Mouse (Mus musculus) stomach, embryonic 16.5 days (tissue): Measurements from ENCODE around the gene Mpeg1. TPM values are rescaled to one million over a fixed set of nuclear protein-coding genes. Genes with fewer than 3 reads are reported as not detected.

Experiments
- ATAC-seq: fragments of 200-750 bp; cut with Nextera tagmentation; 2 replicates; pipeline ENCODE4 v1.8.0; 2017; ENCODE audit warnings: moderate number of reproducible peaks, moderate TSS enrichment; ENCODE audit not compliant: insufficient read depth, low FRiP score
- H3K27ac ChIP-seq: fragments of 300-500 bp; sonication (generic); 2 replicates; pipeline ENCODE4 v1.5.1; 2014; ENCODE audit warnings: low read length
- H3K27me3 ChIP-seq: fragments of 300-500 bp; sonication (generic); 2 replicates; pipeline ENCODE4 v1.6.1; 2014; ENCODE audit warnings: low read length, control low read depth, mixed read lengths; ENCODE audit not compliant: control insufficient read depth, insufficient read depth
- H3K36me3 ChIP-seq: fragments of 300-500 bp; sonication (generic); 2 replicates; pipeline ENCODE4 v1.6.1; 2014; ENCODE audit warnings: low read length; ENCODE audit not compliant: control insufficient read depth, insufficient read depth
- H3K4me1 ChIP-seq: fragments of 300-500 bp; sonication (generic); 2 replicates; pipeline ENCODE4 v1.6.1; 2014; ENCODE audit warnings: low read length, control low read depth, mixed read lengths; ENCODE audit not compliant: control insufficient read depth, insufficient read depth
- H3K4me2 ChIP-seq: fragments of 300-500 bp; sonication (generic); 2 replicates; pipeline ENCODE4 v1.6.1; 2014; ENCODE audit warnings: low read depth, low read length, mixed read lengths
- H3K4me3 ChIP-seq: fragments of 300-500 bp; sonication (generic); replicated peaks from 2 replicates; pipeline ENCODE4 v1.5.1; 2014; ENCODE audit warnings: mild to moderate bottlenecking, low read length
- H3K9ac ChIP-seq: fragments of 300-500 bp; sonication (generic); 2 replicates; pipeline ENCODE4 v1.6.1; 2014; ENCODE audit warnings: low read length
- H3K9me3 ChIP-seq: fragments of 300-500 bp; sonication (generic); replicated peaks from 2 replicates; pipeline ENCODE4 v1.6.1; 2016; ENCODE audit warnings: low read length, control low read depth; ENCODE audit not compliant: control insufficient read depth
- WGBS: fragments of 180-500 bp; shearing (Covaris S2); extraction: QIAGEN DNeasy Blood & Tissue Kit; methylation state at CpG from one replicate; pipeline ENCODE4 v1.1.7; 2014; 5-methylcytosine and 5-hydroxymethylcytosine counted together
- polyA plus RNA-seq: library from polyadenylated mRNA; unstranded; fragments of >200 nt; fragmentation: Nextera tagmentation; extraction: Ambion mirVana; gene quantifications from 2 replicates; pipeline ENCODE4 v1.2.1, GENCODE M21; 2015

The Mpeg1 gene
- polyA plus RNA-seq = 1.3 and 1.8 TPM in 2 replicates

- Histone ChIP-seq H3K4me3 (no peak within 1 kb of the TSS), H3K4me1 (no peaks in the 10 kb centered on the region; the same call in 1 of the 2 replicates), H3K9ac (no peak within 1 kb of the TSS), H3K9me3 (no peaks in the 10 kb centered on the region), H3K27ac (no peak within 1 kb of the TSS), H3K4me2 (no peak within 1 kb of the TSS), H3K27me3 (no peaks in the 10 kb centered on the region), H3K36me3 (no peaks in the 10 kb centered on the region)
- no peak for ATAC-seq
- WGBS = 65% methylated on average over 11 of the region's 11 CpGs
These were observed at the start of gene Mpeg1 for GRCm38 (mm10) chr19:12460282-12461249. Mpeg1 (plus strand) TSS chr19:12460779.

DNA sequence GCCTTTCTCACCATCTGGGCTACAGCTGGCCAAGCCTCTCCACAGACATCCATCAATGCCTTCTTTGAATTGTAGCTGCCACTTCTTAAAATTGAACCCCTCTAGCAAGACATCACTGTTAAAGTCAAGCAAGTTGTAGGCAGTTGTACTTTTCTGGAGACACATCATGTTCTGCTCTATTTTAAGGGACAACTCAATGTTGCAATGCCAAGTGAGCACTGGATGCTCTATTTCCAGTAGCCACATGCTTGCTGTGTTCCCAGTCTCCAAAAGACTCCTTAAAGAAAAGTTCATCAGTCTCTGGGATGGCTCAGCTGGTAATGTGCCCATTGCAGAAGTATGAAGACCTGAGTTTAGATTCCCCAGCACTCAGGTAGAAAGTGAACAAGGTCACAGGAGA is 46.8 kb upstream of the Mpeg1 start:
- Histone ChIP-seq H3K4me3 (no peak overlapping the region), H3K4me1 (no peaks in the 10 kb centered on the region), H3K27ac (no peak overlapping the region), H3K4me2 (no peak overlapping the region), H3K9me3 (no peaks in the 10 kb centered on the region), H3K9ac (no peak overlapping the region), H3K36me3 (no peaks in the 10 kb centered on the region), H3K27me3 (no peaks in the 10 kb centered on the region)
- no peak for ATAC-seq

DNA sequence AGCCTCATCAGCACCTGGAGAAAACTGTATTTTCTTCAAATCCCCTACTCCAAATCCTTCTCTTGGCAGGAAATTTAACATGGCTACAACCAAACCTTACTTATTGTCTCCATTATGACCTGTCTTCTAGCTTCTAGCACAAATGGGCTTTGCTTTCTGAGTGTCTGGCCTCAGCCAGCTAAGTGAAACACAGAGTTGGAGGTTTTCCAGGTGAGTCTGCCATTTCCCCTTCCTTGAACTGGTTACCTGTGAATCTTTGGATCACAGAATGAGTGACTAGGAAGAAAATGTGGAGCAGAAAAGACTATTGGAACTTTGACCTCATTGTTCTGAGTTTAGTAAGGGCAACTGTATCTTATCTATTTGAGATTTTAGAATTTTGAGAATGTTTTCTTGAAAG is 43.2 kb upstream of the Mpeg1 start, which contains the start of gene Olfr1441:
Olfr1441 (plus strand) TSS at position 73 of the 400 bp plus-strand sequence.
- Histone ChIP-seq H3K9ac (no peak within 1 kb of the TSS), H3K36me3 (no peaks in the 10 kb centered on the region), H3K4me2 (no peak within 1 kb of the TSS), H3K4me1 (no peaks in the 10 kb centered on the region), H3K4me3 (no peak within 1 kb of the TSS), H3K27ac (no peak within 1 kb of the TSS), H3K9me3 (no peaks in the 10 kb centered on the region), H3K27me3 (no peaks in the 10 kb centered on the region)
- no peak for ATAC-seq

DNA sequence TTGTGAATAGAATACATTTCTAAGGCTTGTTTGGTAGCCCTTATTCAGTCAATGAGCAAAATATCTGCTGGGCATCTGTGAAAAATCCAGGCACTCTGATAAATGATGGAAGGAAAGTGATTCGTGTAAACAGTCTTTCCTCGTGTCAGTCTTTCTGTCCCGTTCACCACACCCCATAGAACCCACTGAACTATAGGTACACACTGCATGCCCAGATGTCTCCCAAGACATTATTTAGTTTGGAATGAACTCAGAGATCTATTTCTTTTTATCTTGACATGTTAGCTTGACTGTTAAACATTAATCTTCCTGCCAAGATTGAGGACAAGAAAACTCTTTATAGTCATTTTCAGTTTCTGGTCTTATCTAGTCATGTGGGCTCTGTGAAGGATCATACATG is 42.3 kb upstream of the Mpeg1 start:
- Histone ChIP-seq H3K9me3 (no peaks in the 10 kb centered on the region), H3K36me3 (no peaks in the 10 kb centered on the region), H3K4me3 (no peak overlapping the region), H3K4me2 (no peak overlapping the region), H3K27me3 (no peaks in the 10 kb centered on the region), H3K4me1 (no peaks in the 10 kb centered on the region), H3K27ac (no peak overlapping the region), H3K9ac (no peak overlapping the region)
- WGBS = 35% methylated on average over 3 of the region's 3 CpGs
- ATAC-seq = no peak

GRCm38 (mm10) chr19:12420555-12420954 is 40.0 kb upstream of the Mpeg1 start:
- no peak for ATAC-seq
- no peaks in the 10 kb centered on the region for H3K27me3 ChIP-seq
- no peak overlapping the region for H3K4me3 ChIP-seq
- no peak overlapping the region for H3K27ac ChIP-seq
- H3K9me3 ChIP-seq = no peaks in the 10 kb centered on the region
- H3K9ac ChIP-seq = no peak overlapping the region
- 74% methylated on average over 6 of the region's 6 CpGs for WGBS
- no peak overlapping the region for H3K4me2 ChIP-seq
- no peaks in the 10 kb centered on the region for H3K36me3 ChIP-seq
- no peaks in the 10 kb centered on the region for H3K4me1 ChIP-seq

- ATAC-seq = no peak
- Histone ChIP-seq H3K27me3 (no peaks in the 10 kb centered on the region), H3K27ac (no peak overlapping the region), H3K9ac (no peak overlapping the region), H3K4me3 (no peak overlapping the region), H3K4me1 (no peaks in the 10 kb centered on the region), H3K9me3 (no peaks in the 10 kb centered on the region), H3K4me2 (no peak overlapping the region), H3K36me3 (no peaks in the 10 kb centered on the region)
- 81% methylated on average over 1 of the region's 1 CpGs for WGBS
These were observed 38.9 kb upstream of the Mpeg1 start for GRCm38 (mm10) chr19:12421680-12422079.

DNA sequence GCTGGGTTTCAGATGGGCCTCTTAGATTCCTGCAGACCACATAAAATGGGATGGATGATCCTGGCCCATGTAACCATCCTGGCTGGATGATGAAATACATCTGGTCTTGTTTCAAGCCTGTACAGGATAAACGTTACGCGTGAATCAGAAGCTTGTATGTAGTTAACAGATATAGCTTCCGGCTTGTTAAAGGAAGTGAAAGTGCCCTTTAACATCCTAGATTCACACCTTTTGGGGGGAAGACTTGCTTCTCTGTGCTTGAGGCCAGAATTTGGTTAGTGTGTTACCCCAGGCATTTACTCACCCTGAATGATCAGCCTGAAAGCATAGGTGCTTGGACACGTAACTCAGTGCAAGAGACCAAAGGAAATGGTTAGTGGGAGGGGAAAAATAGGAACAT is 33.5 kb upstream of the Mpeg1 start:
- no peak overlapping the region for H3K4me3 ChIP-seq
- ATAC-seq = no peak
- no peaks in the 10 kb centered on the region for H3K9me3 ChIP-seq
- no peak overlapping the region for H3K4me2 ChIP-seq
- H3K36me3 ChIP-seq = no peaks in the 10 kb centered on the region
- H3K27ac ChIP-seq = no peak overlapping the region
- no peaks in the 10 kb centered on the region for H3K4me1 ChIP-seq
- 72% methylated on average over 5 of the region's 5 CpGs for WGBS
- H3K9ac ChIP-seq = no peak overlapping the region
- no peaks in the 10 kb centered on the region for H3K27me3 ChIP-seq

GRCm38 (mm10) chr19:12427605-12428004 is 33.0 kb upstream of the Mpeg1 start, which contains the start of gene Pfpl:
Pfpl (plus strand) TSS chr19:12427905.
- no peaks in the 10 kb centered on the region for H3K4me1 ChIP-seq
- no peak within 1 kb of the TSS for H3K4me3 ChIP-seq
- H3K9ac ChIP-seq = no peak within 1 kb of the TSS
- WGBS = 95% methylated on average over 6 of the region's 6 CpGs
- no peaks in the 10 kb centered on the region for H3K36me3 ChIP-seq
- no peak within 1 kb of the TSS for H3K4me2 ChIP-seq
- H3K27me3 ChIP-seq = no peaks in the 10 kb centered on the region
- H3K9me3 ChIP-seq = no peaks in the 10 kb centered on the region
- no peak for ATAC-seq
- H3K27ac ChIP-seq = no peak within 1 kb of the TSS

GRCm38 (mm10) chr19:12433033-12433432 is 27.5 kb upstream of the Mpeg1 start:
- no peak for ATAC-seq
- 13% methylated on average over 2 of the region's 2 CpGs for WGBS

More at GRCm38 (mm10) chr19:12433033-12433432, 27.5 kb upstream of the Mpeg1 start:
- no peak overlapping the region for H3K4me2 ChIP-seq
- no peak overlapping the region for H3K27ac ChIP-seq
- H3K9ac ChIP-seq = no peak overlapping the region
- no peaks in the 10 kb centered on the region for H3K36me3 ChIP-seq
- H3K4me1 ChIP-seq = no peaks in the 10 kb centered on the region
- H3K27me3 ChIP-seq = no peaks in the 10 kb centered on the region
- no peaks in the 10 kb centered on the region for H3K9me3 ChIP-seq
- no peak overlapping the region for H3K4me3 ChIP-seq
